Mouse (Mus musculus) T-cell, adult 66 days (primary cell): ENCODE measurements around the gene Vmn2r70. TPM values are rescaled to one million over a fixed set of nuclear protein-coding genes. Genes with fewer than 3 reads are reported as not detected.

Source experiments
- total RNA-seq, 2 experiments: library from RNA; stranded (reverse); gene quantifications; 3 replicates in 1 of 2; 4 replicates in 1 of 2; pipeline ENCODE4 v1.2.4; 2023

Vmn2r70 gene
- not detected for total RNA-seq

DNA sequence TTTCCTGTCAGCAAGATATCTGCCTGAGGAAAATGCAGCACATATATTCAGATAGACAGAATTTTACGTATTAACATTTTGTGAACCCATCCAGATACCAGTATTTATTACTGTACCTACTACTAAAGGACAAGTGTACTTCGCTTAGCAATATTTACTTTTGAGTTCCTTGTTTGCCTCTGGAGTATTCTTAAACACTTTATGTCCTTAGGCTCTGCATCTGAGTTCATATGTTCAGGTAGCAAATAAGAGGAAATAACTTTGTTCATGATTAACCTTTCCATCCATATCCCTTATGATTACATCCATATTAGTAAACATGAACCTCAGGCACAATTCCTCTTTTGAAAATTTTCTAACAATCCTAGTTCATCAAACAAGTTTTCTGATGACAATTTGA is at the start of gene Vmn2r70:
Gene Vmn2r70 (minus strand): TSS at position 101 of the 400 bp plus-strand sequence.

DNA sequence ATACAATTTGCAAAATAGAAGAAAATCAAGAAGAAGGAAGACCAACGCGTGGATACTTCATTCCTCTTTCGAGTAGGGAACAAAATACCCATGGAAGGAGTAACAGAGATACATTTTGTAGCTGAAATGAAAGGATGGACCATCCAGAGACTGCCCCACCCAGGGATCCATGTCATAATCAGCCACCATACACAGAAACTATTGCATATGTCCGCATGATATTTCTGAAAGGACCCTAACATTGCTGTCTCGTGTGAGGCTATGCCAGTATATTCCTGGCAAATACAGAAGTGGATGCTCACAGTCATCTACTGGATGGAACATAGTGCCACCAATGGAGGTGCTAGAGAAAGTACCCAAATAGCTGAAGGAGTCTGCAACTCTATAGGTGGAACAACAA is 6.2 kb downstream of the Vmn2r70 start, which contains the start of gene Vmn2r71:
Gene Vmn2r71 (plus strand): TSS at position 301 of the 400 bp plus-strand sequence.

Other genes with a start within 250 kb of the Vmn2r70 start
- not detected for gene Vmn2r69, start 153.3 kb downstream of the Vmn2r70 start, total RNA-seq
- gene Vmn2r71, start 6.1 kb downstream of the Vmn2r70 start, total RNA-seq = not detected
- not detected for gene Vmn2r72, start 185.9 kb upstream of the Vmn2r70 start, total RNA-seq